Mouse (Mus musculus) heart, postnatal 0 days (tissue): Measurements from ENCODE around the gene Coil. TPM values are rescaled to one million over a fixed set of nuclear protein-coding genes. Genes with fewer than 3 reads are reported as not detected.
A peak's percentile ranks its signal among the peaks of the same experiment; 100 is the strongest.

Experiments used
- ATAC-seq: fragments of 200-750 bp; cut with Nextera tagmentation; 2 replicates; pipeline ENCODE4 v1.8.0; 2017; ENCODE audit warnings: low read depth, moderate number of reproducible peaks, moderate library complexity; ENCODE audit not compliant: insufficient read depth
- DNase-seq: peaks from one replicate; pipeline ENCODE4 v3.0.0-alpha.2; 2016; ENCODE audit warnings: low spot score
- H3K27ac ChIP-seq: fragments of 300-500 bp; sonication (generic); 2 replicates; pipeline ENCODE4 v1.5.1; 2014; ENCODE audit warnings: low read depth, mild to moderate bottlenecking
- H3K27me3 ChIP-seq: fragments of 300-500 bp; sonication (generic); 2 replicates; pipeline ENCODE4 v1.6.1; 2014; ENCODE audit warnings: low read length, mixed read lengths; ENCODE audit not compliant: control insufficient read depth, insufficient read depth
- H3K36me3 ChIP-seq: fragments of 300-500 bp; sonication (generic); replicated peaks from 2 replicates; pipeline ENCODE4 v1.6.1; 2014; ENCODE audit warnings: low read length, mixed read lengths; ENCODE audit not compliant: control insufficient read depth, insufficient read depth
- H3K4me1 ChIP-seq: fragments of 300-500 bp; sonication (generic); 2 replicates; pipeline ENCODE4 v1.6.1; 2014; ENCODE audit warnings: antibody characterized with exemption; ENCODE audit not compliant: control insufficient read depth, insufficient read depth
- H3K4me2 ChIP-seq: fragments of 300-500 bp; sonication (generic); 2 replicates; pipeline ENCODE4 v1.6.1; 2014; ENCODE audit warnings: low read depth, mild to moderate bottlenecking, low read length, moderate library complexity
- H3K4me3 ChIP-seq: fragments of 300-500 bp; sonication (generic); 2 replicates; pipeline ENCODE4 v1.5.1; 2014; ENCODE audit warnings: low read depth, low read length
- H3K9ac ChIP-seq: fragments of 300-500 bp; sonication (generic); replicated peaks from 2 replicates; pipeline ENCODE4 v1.6.1; 2014; ENCODE audit warnings: low read depth, low read length, mixed read lengths
- H3K9me3 ChIP-seq: fragments of 300-500 bp; sonication (generic); replicated peaks from 2 replicates; pipeline ENCODE4 v1.6.1; 2016; ENCODE audit warnings: low read length; ENCODE audit not compliant: control insufficient read depth
- CTCF ChIP-seq: IDR thresholded peaks from 2 replicates; pipeline ENCODE4 v1.5.1; 2016; ENCODE audit warnings: antibody characterized with exemption, control low read depth, low read depth
- EP300 ChIP-seq: IDR thresholded peaks from 2 replicates; pipeline ENCODE4 v1.6.1; 2016; ENCODE audit warnings: antibody characterized with exemption, low read depth
- WGBS: fragments of 180-500 bp; shearing (Covaris S2); extraction: QIAGEN DNeasy Blood & Tissue Kit; methylation state at CpG from one replicate; pipeline ENCODE4 v1.1.7; 2014; 5-methylcytosine and 5-hydroxymethylcytosine counted together
- polyA plus RNA-seq: library from polyadenylated mRNA; unstranded; fragments of >200 nt; fragmentation: Nextera tagmentation; extraction: Ambion mirVana; gene quantifications from 2 replicates; pipeline ENCODE4 v1.2.1, GENCODE M21; 2015
- total RNA-seq: library from RNA; depleted of rRNA; stranded (reverse); fragments of >200 nt; gene quantifications from 2 replicates; pipeline ENCODE4 v1.2.3, GENCODE M21; 2014; ENCODE audit warnings: low replicate concordance

The Coil gene
- total and polyA plus RNA-seq, 2 experiments from 2014 or later, result 4.6 to 8.5 TPM

DNA sequence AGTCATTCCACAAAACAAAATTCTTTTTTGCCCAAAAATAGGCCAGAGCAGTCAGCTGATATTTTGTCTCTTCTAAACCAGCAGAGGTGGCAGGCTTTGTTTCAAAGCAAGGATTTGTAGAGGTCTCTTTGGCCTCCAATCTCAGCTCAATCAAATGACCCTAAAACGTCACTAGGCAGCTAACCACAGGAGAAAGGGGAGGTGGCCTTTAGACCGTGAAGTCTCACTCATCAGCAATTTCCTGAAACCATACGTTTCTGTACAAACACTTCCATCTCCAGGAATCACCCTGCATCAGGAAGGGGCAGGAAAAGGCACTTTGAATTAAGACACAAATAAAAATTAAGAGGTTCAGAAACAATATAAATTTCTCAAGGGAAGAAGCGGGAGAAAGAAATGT lies 15.2 kb upstream of the Coil start:
- peak overlapping the region; percentile 31 for H3K27ac ChIP-seq
- H3K9me3 ChIP-seq, result no peaks in the 10 kb centered on the region
- ATAC-seq, result 0 out of 2 replicates have a peak, but pooled peaks have one; percentile 17
- WGBS, result 0% methylated on average over 4 of the region's 4 CpGs
- H3K9ac ChIP-seq, result peak overlapping the region; percentile 50
- H3K36me3 ChIP-seq, result 0 out of 2 replicates have a peak, but pooled peaks cover 7% of the 10 kb centered on the region
- H3K4me3 ChIP-seq, result peak overlapping the region; percentile 60
- H3K4me1 ChIP-seq, result 0 out of 2 replicates have a peak, but pooled peaks cover 11% of the 10 kb centered on the region
- H3K4me2 ChIP-seq, result peak overlapping the region; percentile 75
- no peak for TF ChIP-seq CTCF
- TF ChIP-seq EP300, result no peak
- DNase-seq, result no peak
- no peaks in the 10 kb centered on the region for H3K27me3 ChIP-seq

DNA sequence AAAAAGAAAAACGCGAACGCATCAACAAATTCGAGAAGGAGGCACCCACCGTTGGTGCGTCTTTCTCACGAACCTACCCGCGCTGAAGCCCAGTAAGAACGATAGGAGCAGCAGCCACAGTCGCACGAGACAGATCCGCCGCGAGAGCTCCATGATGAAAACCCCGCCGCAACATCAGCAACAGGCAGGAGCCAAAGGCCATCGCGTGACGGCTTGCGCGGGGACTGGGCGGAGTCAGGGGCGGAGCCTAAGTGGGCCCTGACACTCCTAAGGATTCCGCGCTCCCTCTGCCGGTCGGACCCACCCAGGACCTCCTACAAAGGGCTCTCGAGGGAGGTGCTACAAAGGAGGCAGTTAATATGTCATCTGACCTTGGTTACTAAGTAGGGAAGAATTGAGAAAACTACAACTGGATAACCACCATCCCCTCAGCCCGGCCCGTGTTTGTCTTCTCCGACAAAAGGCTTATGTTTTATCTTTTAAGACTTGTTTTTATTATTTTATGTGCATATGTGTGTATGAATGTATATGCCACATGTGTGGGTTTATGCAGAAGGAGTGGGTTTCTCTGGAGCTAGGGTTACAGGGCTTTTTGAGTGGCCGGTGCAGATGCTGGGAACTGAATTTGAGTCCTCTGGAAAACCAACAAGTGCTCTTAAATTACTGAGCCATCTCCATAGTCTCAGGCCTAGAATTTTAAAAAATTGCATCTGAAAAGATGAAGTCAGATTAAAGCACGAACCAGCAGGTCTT lies 14.7 kb upstream of the Coil start, which contains the start of gene Scpep1:
Gene Scpep1, minus strand, starts transcription at position 249 of the 753 bp plus-strand sequence.
- no peaks in the 10 kb centered on the region for H3K27me3 ChIP-seq
- DNase-seq (peak; percentile 95), ATAC-seq (peak; percentile 99)
- 0 out of 2 replicates have a peak, but pooled peaks cover 7% of the 10 kb centered on the region for H3K36me3 ChIP-seq
- WGBS, result 4% methylated on average over 34 of the region's 34 CpGs
- 0 out of 2 replicates have a peak, but pooled peaks cover 11% of the 10 kb centered on the region for H3K4me1 ChIP-seq
- no peaks in the 10 kb centered on the region for H3K9me3 ChIP-seq
- peak within 1 kb of the TSS; percentile 50 for H3K9ac ChIP-seq
- peak within 1 kb of the TSS; percentile 31 for H3K27ac ChIP-seq
- peak within 1 kb of the TSS; percentile 60 for H3K4me3 ChIP-seq
- H3K4me2 ChIP-seq, result peak within 1 kb of the TSS; percentile 75
- TF ChIP-seq EP300 (peak; percentile 34; the same call in 1 of the 2 replicates), CTCF (peak; percentile 85)

DNA sequence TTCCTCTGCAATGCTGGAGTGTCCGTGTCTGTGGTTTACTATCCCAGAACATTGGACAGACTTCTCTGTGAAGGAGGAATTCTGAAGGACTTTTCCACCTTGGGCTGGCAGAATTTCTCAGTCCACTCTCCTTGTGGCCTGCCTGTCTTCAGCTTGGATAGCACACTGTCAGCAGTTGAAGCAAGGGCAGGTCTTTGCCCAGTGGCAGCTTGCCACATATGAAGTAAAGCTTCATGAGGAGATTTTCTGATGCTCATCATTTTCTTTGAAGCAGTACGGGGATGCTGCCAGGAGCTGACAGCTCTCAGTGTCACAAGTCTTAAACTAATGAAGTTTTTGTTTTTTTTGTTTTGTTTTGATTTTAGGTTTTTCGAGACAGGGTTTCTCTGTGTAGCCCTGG lies 11.2 kb upstream of the Coil start:
- Histone ChIP-seq H3K4me1 (0 out of 2 replicates have a peak, but pooled peaks cover 11% of the 10 kb centered on the region), H3K4me2 (no peak overlapping the region), H3K36me3 (no peaks in the 10 kb centered on the region), H3K27me3 (no peaks in the 10 kb centered on the region), H3K9ac (no peak overlapping the region), H3K9me3 (no peaks in the 10 kb centered on the region), H3K4me3 (no peak overlapping the region), H3K27ac (no peak overlapping the region)
- WGBS, result 62% methylated on average over 3 of the region's 3 CpGs
- TF ChIP-seq CTCF, result no peak
- TF ChIP-seq EP300, result no peak
- DNase-seq (no peak), ATAC-seq (no peak)

DNA sequence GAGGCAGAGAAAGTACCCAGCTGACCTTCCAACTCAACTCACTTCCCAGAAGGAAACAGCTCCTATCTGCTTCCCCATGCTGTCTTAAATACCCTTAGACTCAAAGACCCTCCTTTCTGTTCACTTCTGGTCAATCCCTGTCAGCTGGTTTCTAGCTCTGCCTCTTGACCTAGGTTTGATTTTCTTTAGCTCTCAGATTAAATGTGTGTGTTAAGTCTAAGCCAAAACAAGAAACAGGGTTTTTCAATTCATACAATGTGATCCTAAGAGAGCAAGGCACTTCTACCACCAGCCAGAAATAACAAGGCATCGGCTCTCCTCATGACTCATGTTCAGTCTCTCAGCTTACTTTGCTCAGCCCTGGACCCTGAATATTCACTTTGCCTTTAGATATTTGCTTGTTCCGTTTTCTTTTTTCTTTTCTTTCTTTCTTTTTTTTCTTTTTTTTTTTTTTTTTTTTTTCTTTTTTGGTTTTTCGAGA lies 3.1 kb upstream of the Coil start, which contains the start of gene Elobl:
Gene Elobl, minus strand, starts transcription at position 51 of the 481 bp plus-strand sequence.
- no peaks in the 10 kb centered on the region for H3K36me3 ChIP-seq
- no peak for TF ChIP-seq CTCF
- no peak for TF ChIP-seq EP300

DNA sequence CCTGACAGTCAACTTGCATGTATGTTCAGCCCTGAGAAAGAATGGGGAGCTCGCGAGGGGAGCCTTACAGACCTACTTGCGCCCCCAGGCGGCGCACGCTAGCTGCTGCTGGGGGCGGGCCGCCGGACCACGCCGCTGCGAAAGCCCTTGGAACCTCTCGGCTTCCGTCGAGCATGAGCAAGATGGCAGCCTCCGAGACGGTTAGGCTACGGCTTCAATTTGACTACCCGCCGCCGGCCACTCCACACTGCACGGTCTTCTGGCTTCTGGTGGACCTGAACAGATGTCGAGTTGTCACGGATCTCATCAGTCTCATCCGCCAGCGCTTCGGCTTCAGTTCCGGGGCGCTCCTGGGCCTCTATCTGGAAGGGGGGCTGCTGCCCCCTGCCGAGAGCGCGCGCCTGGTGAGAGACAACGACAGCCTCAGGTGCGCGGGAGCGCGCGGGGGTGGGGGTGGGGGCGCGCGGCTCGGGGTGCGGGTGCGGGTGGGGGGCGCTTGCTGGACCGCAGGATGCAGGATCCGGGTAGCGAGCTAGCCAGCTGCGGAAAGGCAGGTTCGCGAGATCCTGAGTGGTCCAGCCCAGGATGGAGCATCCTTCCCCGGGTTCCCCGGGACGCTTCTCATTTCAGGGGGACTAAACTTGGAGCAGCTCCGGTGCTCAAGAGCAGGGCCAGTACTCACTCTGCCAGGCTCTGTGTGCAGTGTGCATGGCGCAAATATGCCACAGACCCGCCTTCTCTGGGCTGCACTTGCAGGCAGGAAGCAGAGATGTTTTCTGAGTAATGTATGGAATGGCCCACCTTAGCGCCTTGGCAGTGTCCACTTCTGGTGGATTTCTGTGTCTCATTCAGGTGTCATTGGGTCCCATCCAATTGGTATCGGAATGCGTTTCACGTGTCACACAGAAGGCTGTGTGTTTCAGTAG lies 4.0 kb downstream of the Coil start:
- H3K27ac ChIP-seq, result peak overlapping the region; percentile 79
- TF ChIP-seq CTCF (peak; percentile 80), EP300 (0 out of 2 replicates have a peak, but pooled peaks have one; percentile 25)

More for the DNA sequence above, 3.1 kb upstream of the Coil start, which contains the start of gene Elobl:
- Histone ChIP-seq H3K9ac (no peak within 1 kb of the TSS), H3K4me2 (no peak within 1 kb of the TSS), H3K27ac (no peak within 1 kb of the TSS), H3K27me3 (no peaks in the 10 kb centered on the region), H3K4me3 (no peak within 1 kb of the TSS), H3K9me3 (no peaks in the 10 kb centered on the region), H3K4me1 (no peaks in the 10 kb centered on the region)
- ATAC-seq (no peak), DNase-seq (no peak)
- WGBS, result 79% methylated on average over 2 of the region's 3 CpGs

More for the DNA sequence above, 4.0 kb downstream of the Coil start:
- Histone ChIP-seq H3K9ac (peak overlapping the region; percentile 84), H3K4me1 (peaks cover 6% of the 10 kb centered on the region), H3K27me3 (no peaks in the 10 kb centered on the region), H3K9me3 (no peaks in the 10 kb centered on the region), H3K36me3 (no peaks in the 10 kb centered on the region), H3K4me2 (peak overlapping the region; percentile 91), H3K4me3 (peak overlapping the region; percentile 88)
- ATAC-seq, result peak; percentile 88
- DNase-seq, result peak; percentile 94
- 1% methylated on average over 61 of the region's 62 CpGs for WGBS
